Mouse (Mus musculus): Measurements from ENCODE around the gene Gadd45g.
A peak's percentile ranks its signal among the peaks of the same experiment; 100 is the strongest.

Gene Gadd45g

DNA sequence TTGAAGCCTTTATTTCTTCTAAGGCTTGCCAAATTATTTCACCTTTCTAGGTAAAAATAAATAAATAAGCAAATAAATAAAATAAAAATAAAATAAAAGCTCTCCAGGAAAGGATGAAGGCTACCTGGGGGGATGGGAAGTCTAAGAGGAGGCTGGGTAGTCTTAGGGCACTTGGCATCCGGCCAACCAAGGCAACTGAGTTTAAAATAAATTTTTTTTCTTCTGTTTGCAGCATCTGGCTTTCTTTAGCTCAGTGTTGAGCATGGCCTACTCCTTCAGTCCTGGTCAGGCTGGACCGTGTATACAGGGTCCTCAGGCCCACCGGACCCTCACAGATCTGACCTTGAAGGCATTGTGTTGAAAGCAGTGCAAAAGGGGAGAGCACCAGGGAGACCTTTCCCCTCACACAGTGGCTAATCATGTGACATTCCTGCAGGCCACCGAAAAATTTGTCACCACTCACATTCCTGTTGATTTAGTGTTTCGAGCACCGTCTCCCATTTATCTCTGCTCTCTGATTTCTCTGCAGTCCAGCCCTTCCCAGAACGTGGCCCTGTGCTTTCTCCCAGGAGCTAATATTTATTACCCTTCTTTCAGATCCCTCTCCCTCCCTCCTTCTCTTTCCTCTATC lies 6.2 kb downstream of the Gadd45g start:
- no peak for DNase-seq (ENCODE audit: low read depth, low spot score)

DNA sequence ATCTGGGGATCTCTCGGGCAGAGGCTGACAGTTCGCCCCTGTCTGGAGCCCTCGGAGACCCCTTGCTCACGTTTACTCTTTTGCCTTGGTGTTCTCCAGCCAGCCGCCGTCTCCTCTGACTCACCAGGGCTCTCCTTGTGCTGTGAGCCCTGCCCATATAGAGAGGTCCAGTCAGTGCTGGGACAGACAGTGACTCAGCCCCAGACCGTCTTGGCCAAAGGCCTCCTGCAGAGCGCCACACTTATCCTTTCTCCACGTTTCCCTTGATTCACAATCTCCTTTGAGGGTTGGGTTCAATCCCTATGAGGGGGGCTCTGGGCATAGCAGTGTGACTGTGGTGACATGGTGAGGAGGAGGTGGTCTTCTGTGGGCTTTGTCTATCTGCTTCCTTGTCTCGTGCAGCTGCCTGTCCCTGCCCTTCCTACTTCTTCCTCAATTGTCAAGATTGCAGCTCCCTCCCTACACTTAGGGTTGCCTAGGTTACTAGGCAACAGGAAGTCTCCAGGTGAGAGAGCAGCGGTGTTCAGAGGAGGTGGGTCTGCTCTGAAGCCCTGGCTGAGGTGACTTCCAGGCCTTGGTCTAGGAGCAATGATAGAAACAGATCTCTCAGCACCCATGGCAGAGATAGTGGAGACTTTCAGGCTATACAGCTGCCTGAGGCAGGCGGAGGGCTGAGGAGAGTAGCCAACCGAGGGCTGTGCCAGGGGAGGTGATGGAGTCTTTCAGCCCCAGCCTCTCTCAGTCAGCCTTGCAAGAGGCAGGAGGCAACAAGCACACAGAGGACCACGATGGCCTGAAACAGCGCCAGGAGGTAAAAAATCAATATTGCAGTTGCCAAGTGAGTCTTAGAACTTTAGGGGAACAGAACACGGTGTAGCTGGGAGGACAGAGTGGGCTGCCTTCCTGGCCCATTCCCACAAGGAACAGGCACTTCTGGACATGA lies 7.1 kb downstream of the Gadd45g start:
- DNase-seq (ENCODE audit: low read depth, low spot score), result no peak

DNA sequence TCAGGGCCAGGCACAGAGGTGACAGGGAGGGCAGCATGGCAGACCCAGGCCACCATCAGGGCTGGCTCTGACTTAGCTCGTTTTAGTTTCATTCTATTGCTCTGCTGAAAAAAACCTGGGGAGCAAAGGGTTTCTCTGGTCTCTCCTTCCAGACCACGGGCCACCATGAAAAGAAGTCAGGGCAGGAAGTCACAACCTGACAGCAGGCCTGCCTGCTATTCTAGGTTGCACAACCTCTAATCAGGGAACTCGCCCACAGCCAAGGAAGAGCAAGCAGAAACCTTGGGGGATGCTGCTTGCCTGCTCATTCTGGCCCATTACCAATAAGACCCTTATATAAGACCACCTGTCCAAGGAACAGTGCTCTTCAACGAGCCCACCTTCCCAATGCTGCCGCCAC lies 9.1 kb downstream of the Gadd45g start:
- no peak for DNase-seq (ENCODE audit: low read depth, low spot score)

DNA sequence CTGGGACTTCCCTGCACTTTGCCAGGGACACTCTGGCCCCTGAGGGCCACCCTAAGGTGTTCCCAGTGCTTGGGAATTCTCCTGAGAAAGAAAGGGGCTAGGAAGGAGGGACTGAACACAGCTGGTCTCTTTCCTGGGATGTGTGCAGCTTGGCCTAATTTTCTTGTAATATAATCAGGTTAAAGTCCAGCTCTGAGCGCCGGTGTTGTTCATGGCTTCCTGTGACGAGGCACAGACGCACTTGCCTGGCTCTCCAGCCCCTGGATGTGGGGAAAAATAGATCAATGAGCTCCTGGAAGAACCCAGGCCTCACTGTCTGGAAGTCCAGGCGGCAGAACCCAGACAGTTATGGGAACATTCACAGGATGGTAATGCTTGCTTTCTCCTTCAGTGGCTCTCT lies 10.7 kb downstream of the Gadd45g start:
- no peak for DNase-seq (ENCODE audit: low read depth, low spot score)

DNA sequence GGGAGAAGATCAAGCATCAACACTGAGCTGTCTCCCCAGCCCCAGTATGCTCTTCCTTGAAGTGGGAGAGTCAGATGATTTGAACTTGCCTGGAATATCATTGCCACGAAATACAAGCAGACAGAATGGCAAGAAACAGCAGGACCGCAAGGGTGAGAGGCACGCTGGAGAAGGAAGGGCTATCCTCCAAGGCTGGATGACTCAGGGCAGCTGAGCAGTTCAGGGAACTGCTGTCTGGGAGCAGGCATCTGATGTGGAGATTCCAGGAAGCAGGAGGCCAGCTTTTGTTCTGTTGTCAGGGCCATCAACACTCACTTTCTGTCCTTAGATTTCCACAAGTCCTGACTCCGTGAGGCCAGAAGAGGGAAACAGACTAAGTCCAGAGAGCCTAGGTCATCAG lies 12.0 kb downstream of the Gadd45g start:
- DNase-seq (ENCODE audit: low read depth, low spot score), result peak; percentile 53

DNA sequence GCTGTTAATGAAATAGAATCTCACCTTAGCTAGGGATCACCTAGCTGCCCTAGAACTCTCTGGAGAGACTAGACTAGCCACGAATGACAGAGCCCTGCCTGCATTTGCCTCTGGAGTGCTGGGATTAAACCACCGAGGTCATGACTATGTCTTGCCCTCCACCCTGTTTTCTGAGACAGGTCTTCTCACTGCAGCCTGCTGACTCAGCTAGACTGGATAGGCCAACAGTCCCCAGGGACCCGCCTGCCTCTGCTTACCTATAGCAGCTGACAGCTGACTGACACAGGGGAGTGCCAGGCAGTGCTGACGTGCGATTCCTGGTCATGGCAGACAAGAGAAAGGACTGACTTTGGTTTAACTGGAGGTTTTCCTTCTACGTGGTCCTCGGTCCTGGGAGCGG lies 12.7 kb downstream of the Gadd45g start:
- DNase-seq (ENCODE audit: low read depth, low spot score), result no peak

DNA sequence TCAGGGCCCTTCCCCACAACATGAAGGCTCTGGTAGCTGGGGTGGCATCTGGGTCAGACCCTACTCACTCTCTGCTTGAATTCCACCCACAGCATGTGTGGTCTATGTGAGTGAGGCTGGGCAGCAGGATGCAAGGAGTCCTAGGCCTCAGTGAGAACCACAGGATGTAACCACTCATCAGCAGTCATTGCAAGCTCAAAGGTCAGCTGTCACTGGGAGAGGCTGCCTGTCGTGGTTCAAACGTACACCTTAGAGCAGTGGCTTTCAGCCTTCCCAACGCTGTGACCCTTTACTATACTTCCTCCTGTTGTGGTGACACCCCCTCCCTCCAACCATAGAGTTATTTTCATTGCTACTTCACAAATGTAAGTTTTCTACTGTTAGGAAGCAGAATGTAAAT lies 13.3 kb downstream of the Gadd45g start:
- DNase-seq (ENCODE audit: low read depth, low spot score), result no peak

DNA sequence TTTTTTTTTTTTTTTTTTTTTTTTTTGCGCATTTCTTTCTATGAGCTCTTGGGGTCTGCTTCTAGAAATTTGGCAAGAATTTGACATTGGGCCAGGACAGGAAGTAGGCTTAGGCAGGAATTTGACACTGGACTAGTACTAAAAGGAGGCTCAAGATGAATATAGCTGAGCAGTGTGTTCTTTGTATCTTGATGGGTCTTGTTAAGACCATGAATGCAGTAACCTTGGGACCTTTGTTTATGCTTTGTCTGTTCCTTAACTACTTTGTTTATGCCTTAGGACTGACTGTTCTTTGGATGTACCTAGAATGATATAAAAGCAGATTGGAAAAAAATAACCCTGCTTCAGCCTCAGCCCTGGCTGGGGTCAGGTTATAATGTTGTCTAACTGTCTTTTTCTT lies 16.3 kb downstream of the Gadd45g start:
- no peak for DNase-seq (ENCODE audit: low read depth, low spot score)

DNA sequence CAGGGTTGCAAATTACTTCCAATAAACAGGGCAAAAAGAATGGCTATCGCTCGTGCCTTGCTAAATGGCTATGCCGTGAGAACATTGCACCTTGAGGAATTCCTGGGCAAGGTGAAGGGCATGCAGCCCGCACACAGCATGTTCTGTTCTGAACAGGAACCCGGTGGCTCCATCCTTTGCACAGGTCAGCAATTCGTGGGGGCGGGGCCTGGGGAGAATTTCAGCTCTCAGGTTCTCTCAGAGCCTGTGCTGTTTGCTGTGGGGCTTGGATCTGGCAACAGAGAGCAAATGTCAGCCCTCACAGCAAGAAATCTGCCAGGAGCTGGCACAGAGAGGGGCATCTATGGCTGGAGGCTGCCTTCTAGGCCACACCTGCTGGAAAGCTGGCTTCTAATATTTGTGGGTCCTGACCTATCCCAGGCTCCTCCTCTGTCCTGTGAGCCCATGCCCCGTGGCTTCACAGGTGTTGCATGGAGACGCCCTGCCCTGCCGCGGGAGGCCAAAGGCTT lies 19.7 kb downstream of the Gadd45g start:
- DNase-seq (ENCODE audit: low read depth, low spot score), result peak; percentile 68

DNA sequence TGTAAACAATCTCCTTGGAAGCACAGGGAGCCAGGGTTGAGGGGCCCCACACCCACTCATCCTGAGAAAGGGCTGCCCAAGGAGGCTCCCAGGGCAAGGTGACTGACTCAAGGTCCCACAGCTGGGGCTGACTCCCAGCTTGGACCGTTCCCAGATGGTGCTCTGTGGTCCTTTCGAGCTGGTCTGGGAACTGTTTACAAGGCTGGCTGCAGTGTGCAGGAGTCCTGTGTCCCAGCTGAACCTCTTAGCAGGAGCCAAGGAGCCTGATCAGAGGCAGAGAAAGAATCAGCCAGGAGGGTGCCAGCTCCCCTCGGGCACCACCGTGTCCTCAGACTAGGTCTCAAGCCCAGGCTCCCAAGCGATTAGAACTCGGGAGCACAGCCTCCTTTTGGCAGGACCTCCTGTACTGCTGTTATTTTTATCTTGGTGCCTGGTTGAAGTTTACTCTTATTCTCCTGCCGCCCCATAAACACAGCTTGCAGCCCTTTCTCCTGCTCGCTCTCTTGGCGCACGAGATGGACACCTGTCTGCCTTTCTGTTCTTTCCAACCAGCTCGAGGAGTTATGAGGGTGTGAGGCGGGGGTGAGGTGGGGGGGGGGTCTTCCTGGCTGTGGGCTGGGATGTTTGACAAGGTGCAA lies 22.1 kb downstream of the Gadd45g start:
- DNase-seq (ENCODE audit: low read depth, low spot score), result no peak

DNA sequence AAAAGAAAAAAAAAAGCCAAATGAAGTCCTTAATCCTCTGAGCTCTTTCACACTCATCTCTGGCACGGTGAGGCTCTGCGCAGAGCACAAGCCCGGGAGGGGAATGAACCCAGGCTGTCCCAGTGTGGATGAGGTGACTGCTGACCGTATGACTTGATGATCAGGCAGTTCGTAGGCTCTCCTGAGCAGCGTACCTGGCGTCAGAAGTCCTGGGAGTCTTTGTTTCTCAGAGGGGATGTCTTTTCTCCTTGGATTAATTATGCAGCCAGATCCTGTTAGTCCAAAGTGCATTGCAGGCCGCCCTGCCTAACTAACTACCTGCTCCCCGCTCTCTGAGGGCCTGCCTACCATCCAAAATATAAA lies 22.6 kb downstream of the Gadd45g start:
- DNase-seq (ENCODE audit: low read depth, low spot score), result no peak

DNA sequence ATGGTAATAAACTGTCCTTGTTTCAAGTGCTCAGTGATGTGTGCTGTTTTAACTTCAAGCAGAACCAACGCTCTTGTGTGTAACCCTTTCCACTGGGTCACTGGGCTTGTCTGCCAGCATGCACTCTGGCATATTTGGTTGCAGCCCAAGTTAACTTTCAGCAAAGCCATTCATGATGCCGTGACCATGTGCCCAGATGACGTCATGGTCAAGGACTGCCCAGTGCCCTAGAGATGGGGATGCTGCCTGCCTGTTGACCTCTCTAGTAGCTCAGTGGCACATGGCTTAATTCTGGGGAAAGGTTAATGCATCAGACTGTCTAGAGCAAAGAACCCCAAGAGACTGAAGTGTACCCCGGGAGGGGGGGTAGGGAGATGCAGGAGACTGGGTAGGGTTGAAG lies 24.7 kb downstream of the Gadd45g start:
- no peak for DNase-seq (ENCODE audit: low read depth, low spot score)

DNA sequence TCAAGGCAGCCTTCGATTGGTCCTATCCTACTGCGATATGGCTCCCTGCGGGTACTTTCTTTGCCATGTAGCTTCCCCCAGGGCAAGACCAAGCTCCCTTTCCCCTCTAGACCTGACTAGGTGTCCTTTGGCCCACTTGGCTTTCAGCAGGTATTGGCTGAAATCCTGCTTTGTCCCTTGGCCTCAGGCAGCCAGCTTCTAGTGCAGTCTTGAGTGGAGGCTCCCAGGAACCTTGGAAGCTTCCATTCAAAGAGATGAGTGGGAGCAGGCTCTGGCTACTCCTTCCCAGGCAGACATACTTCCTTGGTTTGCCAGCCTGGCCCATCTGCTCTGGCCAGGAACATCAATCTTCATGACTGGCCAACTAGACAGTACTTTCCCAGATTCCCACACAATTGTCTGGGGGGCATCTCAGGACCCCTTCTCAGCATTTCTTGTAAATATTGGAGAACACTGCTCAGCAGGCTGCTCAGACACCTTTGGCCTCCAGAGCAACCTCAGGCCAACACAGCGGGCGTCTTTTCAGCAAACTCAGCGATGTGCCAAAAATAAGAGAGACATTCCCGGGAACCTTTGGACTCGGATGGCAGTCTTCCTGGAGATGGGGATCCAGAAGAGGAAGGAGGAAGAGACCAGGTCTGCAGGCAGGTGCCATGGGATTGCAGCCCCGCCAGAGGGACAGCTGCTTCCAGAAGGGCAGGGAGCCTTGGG lies 25.9 kb downstream of the Gadd45g start:
- DNase-seq (ENCODE audit: low read depth, low spot score), result no peak

DNA sequence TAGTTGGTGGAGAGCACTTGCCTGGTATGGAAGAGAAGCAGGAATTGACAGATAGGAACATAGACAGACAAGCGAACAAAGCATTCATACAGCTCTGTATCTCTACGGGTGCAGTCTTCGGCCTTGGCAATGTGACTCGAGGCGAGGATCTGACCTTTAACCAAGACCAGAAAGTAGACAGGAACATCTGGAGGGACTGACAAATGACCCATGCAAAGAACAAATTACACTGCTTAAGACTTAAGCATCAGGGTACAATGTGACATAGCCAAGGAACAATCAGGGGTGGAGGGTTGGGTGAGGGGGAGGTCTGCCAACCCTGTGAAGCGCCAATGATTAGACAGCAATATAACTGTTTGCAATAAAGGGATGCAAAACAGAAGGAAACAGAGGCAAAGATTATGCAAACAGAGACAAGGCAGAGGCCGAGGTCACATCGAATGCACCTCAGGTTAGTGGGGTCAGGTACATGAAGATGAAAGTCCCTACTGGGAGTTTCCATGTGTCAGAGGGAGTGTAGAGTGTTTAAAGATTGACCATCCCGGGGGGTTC lies 26.6 kb downstream of the Gadd45g start:
- DNase-seq (ENCODE audit: low read depth, low spot score), result no peak

DNA sequence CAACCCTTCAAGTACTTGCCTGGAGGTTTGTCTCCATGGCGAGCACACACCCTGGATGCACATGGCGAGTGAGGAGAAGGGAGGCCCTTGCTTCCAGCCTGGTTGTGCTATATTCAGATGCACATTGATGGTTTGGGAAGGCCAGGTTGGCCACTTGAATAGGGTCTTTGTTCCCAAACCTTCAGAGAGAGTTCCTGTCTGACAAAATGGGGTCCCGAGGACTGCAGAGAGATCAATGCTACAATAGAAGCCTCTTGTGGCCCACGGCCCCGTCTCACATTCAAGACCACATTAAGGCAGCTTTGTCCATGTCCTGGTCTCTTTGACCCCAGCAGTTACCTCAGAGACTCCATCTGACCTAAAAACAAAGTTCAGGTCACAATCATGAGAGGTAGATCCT lies 27.3 kb downstream of the Gadd45g start:
- DNase-seq (ENCODE audit: low read depth, low spot score), result no peak

DNA sequence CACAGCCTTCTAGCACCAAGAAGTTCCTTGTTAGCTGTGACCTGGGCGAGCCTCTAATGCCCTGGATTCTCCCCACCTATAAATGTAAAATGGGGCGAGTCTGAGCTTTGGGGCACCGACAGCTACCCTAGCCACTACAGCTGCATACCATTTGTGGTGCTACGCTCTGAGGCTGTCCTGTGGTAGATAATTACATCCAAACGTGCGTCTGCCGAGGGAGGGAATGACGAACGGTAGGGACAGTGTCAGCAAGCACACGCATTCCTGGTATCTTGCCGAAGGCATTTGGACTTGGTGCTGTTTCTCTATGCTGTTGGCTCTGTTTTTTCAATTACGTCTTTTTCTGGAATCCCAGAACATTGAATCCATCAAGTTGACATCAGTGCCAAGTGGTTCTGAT lies 29.7 kb downstream of the Gadd45g start:
- no peak for DNase-seq (ENCODE audit: low read depth, low spot score)

DNA sequence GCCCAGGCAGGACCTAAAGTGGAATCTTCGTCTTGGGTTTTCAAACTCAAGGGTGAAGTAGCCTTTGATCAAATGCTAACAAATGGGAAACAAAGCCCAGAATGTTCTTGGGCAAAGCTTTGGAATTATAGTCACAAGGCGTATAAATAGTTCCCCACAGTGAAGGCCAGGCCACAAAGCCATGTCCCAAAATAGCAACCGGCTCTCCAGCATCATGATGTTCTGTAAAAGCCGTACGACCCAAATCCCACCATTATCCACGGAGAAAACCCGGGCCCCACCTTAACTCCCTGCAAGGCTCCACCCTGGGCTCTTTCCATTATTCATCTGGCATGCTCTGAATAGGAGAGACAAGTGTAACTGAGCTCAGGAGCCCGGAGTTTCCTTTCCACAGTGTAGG lies 32.3 kb downstream of the Gadd45g start:
- DNase-seq (ENCODE audit: low read depth, low spot score), result no peak

DNA sequence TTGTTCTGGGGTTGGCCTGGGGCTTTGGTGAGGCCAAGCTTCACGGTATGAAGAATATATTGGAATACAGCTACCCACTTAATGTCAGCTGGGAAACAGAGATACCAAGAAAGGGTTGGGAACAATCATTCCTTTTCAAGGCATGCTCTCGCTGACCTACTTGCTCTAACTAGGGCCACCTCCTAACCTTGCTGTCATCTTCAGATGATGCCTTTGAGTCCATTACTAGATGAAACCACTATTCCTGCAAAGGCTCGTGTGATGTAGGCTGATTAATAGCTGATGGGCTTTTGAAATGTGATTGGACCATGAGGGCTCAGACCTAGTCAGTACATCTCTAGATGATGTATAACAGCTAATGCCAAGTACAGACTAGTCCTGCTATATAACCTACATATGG lies 33.1 kb downstream of the Gadd45g start:
- no peak for DNase-seq (ENCODE audit: low read depth, low spot score)

DNA sequence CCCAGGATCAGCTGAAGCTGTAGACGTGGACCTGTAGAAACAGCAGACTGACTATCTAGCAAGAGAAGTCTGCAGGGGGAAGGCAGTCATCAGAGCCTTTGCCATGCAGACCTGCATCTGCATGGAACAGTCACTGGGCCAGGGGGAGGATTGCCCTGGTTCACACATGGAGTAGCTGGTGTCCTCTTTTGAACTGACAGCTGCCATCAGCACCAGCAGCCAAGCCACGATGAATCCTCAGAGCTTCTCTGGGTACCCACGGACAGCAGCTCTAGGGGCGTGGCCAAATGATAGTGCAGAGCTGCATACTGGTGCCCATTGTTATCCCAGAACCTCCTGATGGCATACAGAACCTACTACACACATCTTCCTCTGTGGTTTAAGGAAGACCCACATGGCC lies 33.5 kb downstream of the Gadd45g start:
- no peak for DNase-seq (ENCODE audit: low read depth, low spot score)

DNA sequence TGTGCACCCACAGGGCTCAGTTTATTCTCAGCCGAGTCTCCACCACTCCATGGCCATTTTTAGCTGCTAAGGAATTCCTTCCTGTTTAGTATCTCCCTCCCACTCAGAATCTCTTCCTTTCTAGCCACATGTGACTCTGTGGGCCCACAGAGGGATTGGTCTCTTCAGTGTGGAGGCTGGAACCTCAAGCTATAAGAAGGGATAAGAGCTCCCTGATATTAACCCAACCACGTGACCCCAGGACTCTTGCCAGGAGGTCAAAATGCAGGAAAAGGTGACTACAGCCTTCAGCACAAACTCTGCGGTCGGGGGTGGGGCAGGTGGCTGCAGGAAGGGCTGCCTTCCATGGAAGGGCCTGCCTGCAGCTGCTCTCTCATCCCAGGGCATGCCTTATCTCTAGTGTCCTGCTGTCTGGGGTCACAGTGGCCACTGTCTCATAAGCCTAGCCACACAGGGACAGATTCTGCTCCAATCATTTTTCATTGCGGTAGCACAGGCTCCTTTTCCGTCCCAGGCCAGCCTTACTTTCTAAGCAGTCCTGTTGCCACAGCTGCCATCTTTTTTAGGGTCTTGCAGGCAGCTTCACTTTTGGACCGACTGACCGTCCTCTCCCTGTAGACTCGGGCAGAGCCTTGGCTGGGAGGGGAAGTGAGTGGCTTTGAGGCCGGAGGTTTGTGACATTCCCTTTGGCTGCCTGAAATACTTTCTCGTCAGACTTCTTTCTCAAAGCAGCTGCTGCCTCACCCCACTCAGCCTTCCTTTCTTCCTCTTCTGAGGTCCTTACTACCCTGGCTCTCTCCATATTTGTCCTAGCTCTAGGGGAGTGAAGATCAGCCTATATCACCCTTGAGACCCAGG lies 35.0 kb downstream of the Gadd45g start:
- DNase-seq (ENCODE audit: low read depth, low spot score), result peak; percentile 70

DNA sequence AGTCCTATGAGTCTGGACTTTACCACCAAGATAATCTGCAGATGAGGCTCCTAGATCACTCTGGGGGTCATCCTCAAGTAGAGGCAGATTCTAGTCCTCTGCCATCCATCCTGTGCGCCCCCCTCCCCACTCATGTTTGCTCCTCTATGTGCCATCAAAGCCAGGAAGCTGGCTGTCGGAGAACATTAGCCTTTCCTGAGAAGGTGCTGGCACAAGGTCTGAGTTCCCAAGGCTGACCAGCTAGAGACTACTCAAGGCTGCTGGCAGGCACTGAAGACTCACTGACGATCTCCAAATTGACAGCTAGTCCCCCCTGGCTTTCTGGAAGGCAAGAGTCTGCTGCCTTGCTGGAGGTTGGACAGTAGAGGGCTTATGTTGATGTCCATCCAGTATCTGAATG lies 35.7 kb downstream of the Gadd45g start:
- DNase-seq (ENCODE audit: low read depth, low spot score), result no peak

Data from brain, adult 2 months (tissue).